Mouse (Mus musculus) midbrain, embryonic 14.5 days (tissue): Measurements from ENCODE around the gene Mab21l2. TPM values are rescaled to one million over a fixed set of nuclear protein-coding genes. Genes with fewer than 3 reads are reported as not detected.

Experiments used
- ATAC-seq: fragments of 200-750 bp; cut with Nextera tagmentation; 2 replicates; pipeline ENCODE4 v1.8.0; 2017; ENCODE audit warnings: moderate number of reproducible peaks, moderate library complexity; ENCODE audit not compliant: low FRiP score, low TSS enrichment
- DNase-seq: peaks from one replicate; pipeline ENCODE4 v3.0.0-alpha.2; 2015
- H3K27ac ChIP-seq: fragments of 300-500 bp; sonication (generic); replicated peaks from 2 replicates; pipeline ENCODE4 v1.5.1; 2014; ENCODE audit warnings: mild to moderate bottlenecking, low read depth, low read length, moderate library complexity
- H3K27me3 ChIP-seq: fragments of 300-500 bp; sonication (generic); 2 replicates; pipeline ENCODE4 v1.6.1; 2014; ENCODE audit warnings: low read length, control low read depth, mixed read lengths; ENCODE audit not compliant: control insufficient read depth, insufficient read depth
- H3K36me3 ChIP-seq: fragments of 300-500 bp; sonication (generic); 2 replicates; pipeline ENCODE4 v1.6.1; 2014; ENCODE audit warnings: low read length, control low read depth; ENCODE audit not compliant: control insufficient read depth, insufficient read depth
- H3K4me1 ChIP-seq: fragments of 300-500 bp; sonication (generic); 2 replicates; pipeline ENCODE4 v1.6.1; 2014; ENCODE audit warnings: mild to moderate bottlenecking, antibody characterized with exemption, low read length, control low read depth; ENCODE audit not compliant: control insufficient read depth, insufficient read depth
- H3K4me2 ChIP-seq: fragments of 300-500 bp; sonication (generic); 2 replicates; pipeline ENCODE4 v1.6.1; 2014; ENCODE audit warnings: mild to moderate bottlenecking, low read length, moderate library complexity
- H3K4me3 ChIP-seq: fragments of 300-500 bp; sonication (generic); replicated peaks from 2 replicates; pipeline ENCODE4 v1.5.1; 2014; ENCODE audit warnings: low read depth, low read length
- H3K9ac ChIP-seq: fragments of 300-500 bp; sonication (generic); replicated peaks from 2 replicates; pipeline ENCODE4 v1.6.1; 2014; ENCODE audit warnings: mild to moderate bottlenecking, low read length, moderate library complexity
- H3K9me3 ChIP-seq: fragments of 300-500 bp; sonication (generic); 2 replicates; pipeline ENCODE4 v1.6.1; 2016; ENCODE audit warnings: low read length, control low read depth, mixed read lengths; ENCODE audit not compliant: control insufficient read depth
- WGBS: fragments of 180-500 bp; shearing (Covaris S2); extraction: QIAGEN DNeasy Blood & Tissue Kit; methylation state at CpG from one replicate; pipeline ENCODE4 v1.1.7; 2014; 5-methylcytosine and 5-hydroxymethylcytosine counted together
- polyA plus RNA-seq: library from polyadenylated mRNA; unstranded; fragments of >200 nt; fragmentation: Nextera tagmentation; extraction: Ambion mirVana; gene quantifications from 2 replicates; pipeline ENCODE4 v1.2.1, GENCODE M21; 2014

The Mab21l2 gene
- polyA plus RNA-seq, 1 experiment from 2014 or later: 106 TPM

DNA sequence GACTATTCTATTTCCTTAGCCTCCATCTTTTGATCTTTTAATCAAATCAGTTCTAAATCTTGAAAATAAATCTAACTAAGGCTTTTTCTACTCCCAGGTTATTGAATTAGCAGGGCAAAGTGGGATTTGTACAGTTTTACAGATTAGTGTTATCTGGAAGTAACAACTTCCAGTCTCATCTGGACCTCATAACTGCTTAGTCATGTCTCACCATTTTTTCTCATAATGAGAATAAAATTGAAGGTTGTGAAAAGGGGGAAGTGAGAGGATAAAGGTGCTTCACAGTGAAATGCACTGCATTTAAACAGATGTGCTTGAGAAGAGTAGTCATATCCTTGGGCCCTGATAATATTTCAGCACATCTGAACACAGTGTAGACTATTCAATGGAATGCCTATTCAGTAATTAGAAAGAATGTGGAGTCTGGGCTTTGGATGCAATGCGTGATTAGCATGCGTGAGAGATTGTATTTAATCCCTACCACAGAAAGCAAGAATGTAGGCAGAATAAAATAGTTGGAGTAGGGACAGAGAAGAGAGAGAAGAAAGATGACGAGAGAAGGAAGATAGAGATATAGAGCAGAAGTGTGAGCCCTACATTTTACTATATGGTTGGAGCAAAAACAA lies 25.4 kb downstream of the Mab21l2 start:
- H3K9ac ChIP-seq: no peak overlapping the region
- H3K4me3 ChIP-seq: no peak overlapping the region
- 52% methylated on average over 3 of the region's 3 CpGs for WGBS
- H3K36me3 ChIP-seq: no peaks in the 10 kb centered on the region
- DNase-seq: no peak
- H3K27ac ChIP-seq: no peak overlapping the region
- no peaks in the 10 kb centered on the region for H3K27me3 ChIP-seq
- H3K4me2 ChIP-seq: no peak overlapping the region
- no peaks in the 10 kb centered on the region for H3K4me1 ChIP-seq
- no peak for ATAC-seq
- H3K9me3 ChIP-seq: no peaks in the 10 kb centered on the region

DNA sequence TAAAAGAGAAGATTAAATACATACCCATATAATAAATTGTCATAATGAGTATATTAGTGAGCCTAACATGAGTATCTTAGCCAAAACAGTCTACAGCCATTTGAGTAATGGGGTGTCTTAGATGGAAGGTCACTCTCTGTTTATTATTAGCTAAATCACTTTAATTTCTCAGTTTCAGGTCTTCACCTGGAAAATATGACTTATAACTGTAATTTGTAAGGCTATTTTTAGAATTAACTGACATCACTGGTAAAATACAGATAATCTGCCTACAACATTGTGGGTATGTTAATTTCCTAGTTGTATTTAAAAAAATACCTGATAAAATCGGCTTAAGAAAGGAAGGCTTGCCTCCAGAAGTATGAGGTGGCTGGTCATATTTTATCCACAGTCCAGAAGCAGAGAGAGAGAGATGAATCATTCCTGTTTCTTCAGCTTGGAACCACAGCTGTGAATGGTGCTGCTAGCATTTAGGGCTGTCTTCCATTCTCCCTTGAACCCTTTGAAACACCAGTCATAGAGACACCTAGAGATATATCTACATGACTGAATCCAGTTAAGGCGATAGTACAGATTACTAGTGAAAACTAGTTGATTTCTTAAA lies 29.8 kb downstream of the Mab21l2 start:
- H3K4me3 ChIP-seq: no peak overlapping the region
- no peak for DNase-seq
- no peak overlapping the region for H3K27ac ChIP-seq
- H3K36me3 ChIP-seq: no peaks in the 10 kb centered on the region
- no peak overlapping the region for H3K9ac ChIP-seq
- H3K4me2 ChIP-seq: no peak overlapping the region
- 94% methylated on average over 2 of the region's 2 CpGs for WGBS
- H3K4me1 ChIP-seq: no peaks in the 10 kb centered on the region
- no peaks in the 10 kb centered on the region for H3K9me3 ChIP-seq
- H3K27me3 ChIP-seq: no peaks in the 10 kb centered on the region
- ATAC-seq: no peak

DNA sequence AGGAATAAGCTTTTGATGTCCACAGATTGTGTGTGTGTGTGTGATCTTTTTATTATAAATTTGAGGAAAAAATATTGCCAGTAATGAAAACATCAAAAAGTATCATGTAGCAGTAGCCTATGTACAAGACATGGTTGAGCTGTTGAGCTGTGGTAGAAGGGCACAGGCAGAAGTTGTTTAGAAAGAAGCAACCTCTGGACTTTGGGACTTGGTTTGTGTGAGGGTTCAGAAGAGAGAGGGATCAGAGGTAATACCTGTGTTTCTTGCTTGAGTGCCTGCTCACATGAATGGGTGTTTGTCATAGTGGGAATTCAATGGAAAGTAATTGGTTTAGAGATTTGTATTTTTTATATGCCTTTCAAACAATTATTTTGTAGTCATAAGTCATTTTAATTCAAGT lies 47.8 kb downstream of the Mab21l2 start:
- Histone ChIP-seq H3K9me3 (no peaks in the 10 kb centered on the region), H3K27ac (no peak overlapping the region), H3K9ac (no peak overlapping the region), H3K4me3 (no peak overlapping the region), H3K4me2 (no peak overlapping the region), H3K27me3 (no peaks in the 10 kb centered on the region), H3K36me3 (no peaks in the 10 kb centered on the region), H3K4me1 (no peaks in the 10 kb centered on the region)
- ATAC-seq (no peak), DNase-seq (no peak)
